Mouse (Mus musculus): ENCODE measurements around the gene Klhl8. TPM values are rescaled to one million over a fixed set of nuclear protein-coding genes. Genes with fewer than 3 reads are reported as not detected.
"Not testable (repeated sequence)": the region's sequence is repeated elsewhere in the genome, so short reads cannot be mapped to it uniquely, and the experiment has no call there.

The Klhl8 gene
- under 1 TPM; 0.44 to 0.88 TPM for polyA plus RNA-seq (2017; shearing (Covaris generic))

DNA sequence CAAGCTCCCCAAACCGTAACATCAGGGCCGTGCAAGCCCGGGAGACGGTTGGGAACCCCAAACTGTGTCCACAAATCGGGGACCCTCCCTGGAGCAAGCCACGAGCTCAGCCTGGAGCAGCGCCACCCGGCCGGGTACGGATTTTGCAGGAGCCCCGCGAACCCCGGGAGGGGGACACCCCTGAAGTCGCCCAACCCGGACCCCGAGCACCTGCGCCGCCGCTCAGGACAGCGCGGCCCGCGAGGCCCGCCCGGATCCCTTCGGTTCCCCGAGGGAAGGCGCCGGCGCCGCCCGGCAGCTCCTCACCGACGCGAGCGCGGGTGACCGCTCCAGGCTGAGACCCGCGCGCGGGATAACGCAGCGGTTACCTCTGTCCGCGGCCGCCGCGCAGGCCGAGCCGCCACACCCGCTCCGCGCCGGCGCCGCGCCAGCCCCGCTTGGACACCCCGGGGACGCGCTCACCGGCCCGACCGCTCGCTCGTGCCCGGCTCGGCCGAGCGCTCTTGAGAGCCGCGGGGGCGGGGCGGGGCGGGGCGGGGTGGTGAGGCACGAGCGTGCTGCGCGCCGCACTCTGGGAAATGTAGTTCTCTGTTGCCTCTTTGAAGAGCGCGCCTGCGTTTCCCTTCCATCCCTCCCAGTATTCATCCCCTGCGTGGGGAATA lies at the start of gene Klhl8:
Gene Klhl8 (minus strand): TSS at position 512 of the 662 bp plus-strand sequence.
- peak; percentile 93 for ATAC-seq

DNA sequence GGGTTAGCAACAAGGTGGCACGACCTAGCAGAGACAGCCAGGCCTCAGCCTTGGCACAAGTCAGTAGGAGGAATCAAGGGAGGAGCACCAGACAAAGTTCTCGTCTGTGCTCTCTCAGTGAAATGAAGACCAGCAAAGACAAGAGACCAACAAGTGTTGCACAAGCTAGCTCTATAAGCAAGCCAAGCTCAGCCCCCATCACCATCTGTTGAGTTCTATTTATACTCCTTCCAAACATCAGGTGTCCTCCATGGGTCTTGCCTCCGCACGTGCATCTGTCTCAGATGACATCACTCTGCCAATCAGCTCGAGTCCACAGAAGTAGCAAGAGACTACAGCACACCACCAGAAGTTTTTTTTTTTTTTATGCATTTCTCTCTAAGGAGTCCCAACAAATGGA lies 43.6 kb upstream of the Klhl8 start:
- ATAC-seq: no peak

DNA sequence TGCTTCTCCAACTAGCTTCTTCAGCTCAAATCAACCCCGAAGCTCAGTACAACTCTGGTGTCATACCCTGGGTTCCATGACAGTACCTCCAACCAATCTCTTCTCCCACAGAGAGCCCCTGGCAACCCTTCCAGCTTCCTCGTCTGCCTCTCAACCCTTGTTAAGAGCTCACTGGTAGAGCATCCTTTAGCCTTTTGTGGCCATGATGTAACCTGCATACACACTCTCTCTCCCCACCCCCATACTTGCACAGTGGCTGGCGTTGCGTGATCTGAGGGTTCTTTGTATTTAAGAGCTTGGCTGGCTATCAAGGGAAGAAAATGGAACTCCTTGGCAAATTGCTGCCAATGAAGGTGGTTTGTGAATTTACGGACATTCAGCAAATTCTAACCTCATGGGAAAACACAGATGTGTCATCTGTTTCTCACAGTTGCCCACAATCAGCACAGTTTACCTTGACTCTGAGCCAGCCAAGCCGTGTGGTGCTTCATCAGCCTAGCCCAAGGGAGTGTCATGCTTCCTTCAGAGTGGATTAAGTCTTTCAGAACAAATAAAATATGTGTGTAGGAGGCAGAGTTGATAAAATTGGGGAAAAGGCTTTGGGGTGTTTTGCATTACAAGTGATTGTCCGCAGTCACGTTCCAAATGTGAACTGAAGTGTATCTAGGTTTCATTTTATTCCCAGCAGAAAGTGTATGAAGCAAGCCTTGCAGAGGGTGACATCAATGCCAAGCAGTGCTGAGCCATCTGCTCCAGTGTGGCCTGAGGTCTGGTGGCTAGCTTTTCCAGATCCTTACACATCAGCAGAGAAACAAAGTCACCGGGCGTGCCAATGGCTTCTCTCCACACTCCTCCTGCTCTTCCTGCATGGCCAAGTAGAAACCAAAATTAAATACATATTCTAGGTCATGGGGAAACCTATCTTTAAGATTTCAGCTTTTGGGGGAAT lies 42.4 kb upstream of the Klhl8 start:
- no peak for ATAC-seq

GRCm38 (mm10) chr5:103950138-103950537 lies 39.1 kb upstream of the Klhl8 start:
- ATAC-seq: not testable (repeated sequence)

GRCm38 (mm10) chr5:103943183-103943582 lies 32.1 kb upstream of the Klhl8 start:
- ATAC-seq: no peak

DNA sequence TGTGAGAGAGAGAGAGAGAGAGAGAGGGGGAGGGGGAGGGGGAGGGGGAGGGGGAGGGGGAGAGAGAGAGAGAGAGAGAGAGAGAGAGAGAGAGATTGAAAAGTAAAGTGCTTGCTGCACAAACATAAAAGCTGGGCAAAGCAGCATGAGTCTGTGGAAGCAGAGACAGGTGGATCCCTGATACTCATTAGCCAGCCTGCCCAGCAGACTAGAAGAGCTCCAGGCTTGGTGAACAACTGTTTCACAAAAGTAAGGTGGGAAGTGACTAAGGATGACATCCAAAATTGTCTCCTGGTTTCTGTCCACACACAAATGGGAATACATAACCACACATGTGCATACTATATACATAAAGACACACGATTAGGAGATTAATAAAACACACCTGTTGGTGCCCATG lies 28.8 kb upstream of the Klhl8 start:
- no peak for ATAC-seq

- ATAC-seq: no peak
Measured at GRCm38 (mm10) chr5:103939350-103939652, 28.2 kb upstream of the Klhl8 start.

DNA sequence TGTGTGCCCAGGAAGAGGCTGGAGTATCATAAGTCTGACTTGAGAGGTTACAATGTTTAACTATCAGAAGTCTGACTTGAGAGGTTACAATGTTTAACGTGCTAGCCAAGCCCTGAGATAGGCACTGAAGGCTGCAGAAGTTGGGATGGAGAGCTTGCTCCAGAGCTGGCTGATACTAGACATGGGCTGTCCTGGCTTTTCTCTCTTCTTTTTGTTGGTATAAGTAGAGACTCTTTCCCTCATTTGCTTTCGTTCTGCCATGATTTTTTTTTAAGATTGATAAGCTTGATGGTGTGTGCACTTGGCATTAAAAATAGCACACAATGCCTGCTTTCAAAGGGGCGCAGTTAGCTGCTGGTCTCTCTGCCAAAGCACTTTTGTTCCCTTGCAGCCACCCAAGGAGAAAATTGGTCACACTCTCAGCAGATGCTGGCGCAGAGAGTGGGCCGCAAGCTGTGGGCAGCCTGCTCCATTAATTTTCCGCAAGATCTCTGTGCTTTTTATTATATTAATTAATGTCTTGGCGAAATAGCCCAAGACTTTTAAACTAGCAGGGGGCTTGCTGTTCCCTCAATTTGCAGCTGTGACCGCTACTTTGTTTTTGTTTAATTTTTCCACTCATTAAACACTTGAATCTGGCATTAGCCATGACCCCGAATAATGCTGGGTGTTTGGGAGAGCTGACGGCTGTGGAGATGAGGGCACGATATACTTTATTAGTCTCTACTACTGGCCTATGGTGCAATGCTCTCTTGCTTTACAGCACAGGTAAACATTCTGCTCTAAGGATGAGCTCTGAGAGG lies 27.7 kb upstream of the Klhl8 start:
- ATAC-seq: no peak

DNA sequence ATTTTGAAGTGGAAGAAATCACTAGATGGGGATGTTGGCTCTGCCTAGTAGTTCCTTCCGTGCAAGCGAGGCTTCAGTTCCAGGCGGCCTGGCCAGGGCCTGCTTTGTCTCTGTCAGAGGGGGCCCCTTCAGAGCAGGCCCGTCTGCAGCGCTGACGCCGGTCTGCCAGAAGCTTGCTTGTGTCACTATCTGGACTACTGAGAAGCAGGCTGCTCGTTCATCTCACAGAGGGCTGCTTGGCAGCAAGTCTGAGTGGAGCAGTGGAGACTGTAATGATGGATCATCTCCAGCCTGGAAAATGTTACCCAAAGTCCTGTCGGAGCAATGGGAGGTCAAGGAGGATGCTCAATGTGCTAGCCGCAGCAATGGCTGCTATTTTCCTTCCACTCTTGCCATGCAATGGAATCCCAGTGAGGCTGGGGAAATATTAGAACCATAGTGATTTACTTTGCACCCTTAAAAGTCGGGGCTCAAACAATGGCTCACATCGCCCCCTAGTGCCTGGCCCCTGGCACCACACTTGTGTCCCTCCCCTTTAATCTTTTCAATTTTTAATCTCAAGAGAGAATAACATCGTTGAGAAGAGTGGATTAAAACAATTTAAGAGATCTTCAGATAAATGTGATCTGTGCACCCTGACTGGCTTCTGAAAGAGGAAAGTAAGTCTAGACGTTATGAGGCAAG lies 26.0 kb upstream of the Klhl8 start:
- no peak for ATAC-seq

- ATAC-seq: not testable (repeated sequence)
Measured at GRCm38 (mm10) chr5:103931924-103932323, 20.9 kb upstream of the Klhl8 start.

- no peak for ATAC-seq
Measured at GRCm38 (mm10) chr5:103930511-103930910, 19.5 kb upstream of the Klhl8 start.

DNA sequence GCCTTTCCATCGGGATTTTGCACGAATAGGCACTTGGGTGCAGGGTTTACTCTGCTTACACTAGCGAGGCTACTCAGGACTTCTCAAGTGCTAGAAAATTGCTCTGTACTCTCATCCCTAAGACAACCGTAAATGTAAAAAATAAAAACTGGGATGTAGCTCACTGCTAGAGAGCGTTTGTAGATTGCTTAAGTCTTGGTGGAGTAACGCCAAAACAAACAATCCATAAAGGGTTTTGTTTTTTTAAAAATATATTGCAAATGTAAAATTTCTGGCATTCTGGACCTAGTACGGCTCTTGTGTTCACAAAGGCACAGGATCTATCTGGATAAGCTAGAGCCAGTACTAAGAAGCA lies 17.1 kb upstream of the Klhl8 start:
- no peak for ATAC-seq

DNA sequence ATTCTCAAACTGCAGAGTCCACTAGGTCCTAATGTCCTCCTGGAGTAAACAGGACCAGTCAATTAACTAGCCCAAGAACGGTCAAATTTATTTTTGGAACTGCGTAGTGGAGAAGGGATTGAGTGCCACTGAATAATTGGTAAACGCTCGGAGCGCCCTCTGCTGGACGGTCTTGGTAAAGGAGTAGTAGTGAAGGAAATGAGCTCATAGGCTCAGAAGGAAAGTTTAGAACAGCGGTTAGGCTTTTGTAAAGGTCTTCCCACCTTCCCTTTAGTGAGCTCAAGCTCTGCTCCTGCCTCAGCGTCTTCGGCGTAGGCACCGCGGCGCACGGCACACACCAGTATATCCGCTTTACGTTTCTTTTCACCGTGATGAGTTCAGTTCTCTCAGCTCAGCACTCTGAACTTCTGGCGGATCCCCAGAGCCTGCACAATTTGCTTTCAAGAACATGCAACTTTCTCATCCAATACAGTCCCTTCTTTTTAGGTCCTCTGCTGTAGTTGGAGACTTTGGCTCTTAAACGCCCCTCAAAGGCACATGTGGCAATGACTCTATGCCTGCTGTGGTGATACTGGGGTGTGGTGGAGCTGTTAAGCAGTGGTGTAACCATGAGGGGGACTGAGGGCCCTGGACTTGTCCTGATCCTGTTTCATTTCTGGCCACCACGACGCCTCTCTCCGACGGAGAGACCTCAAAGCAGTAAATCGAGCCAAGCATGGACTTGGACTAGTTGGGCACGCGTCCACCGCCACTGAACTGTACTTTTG lies 16.6 kb upstream of the Klhl8 start:
- ATAC-seq: peak; percentile 90

DNA sequence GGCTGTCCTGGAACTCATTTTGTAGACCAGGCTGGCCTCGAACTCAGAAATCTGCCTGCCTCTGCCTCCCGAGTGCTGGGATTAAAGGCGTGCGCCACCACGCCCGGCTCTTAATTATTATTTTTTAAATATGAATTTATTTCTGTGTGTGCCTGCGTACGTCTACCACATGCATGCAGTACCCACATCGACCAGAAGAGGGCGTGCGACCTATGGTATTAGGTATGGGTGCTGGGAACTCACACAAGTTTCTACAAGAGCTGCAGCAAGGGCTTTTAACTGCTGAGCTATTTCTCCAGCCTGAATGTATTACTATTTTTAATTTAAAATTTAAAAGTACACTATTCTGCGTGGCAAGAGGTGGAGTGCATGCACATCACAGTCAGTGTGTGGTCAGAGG lies 15.3 kb upstream of the Klhl8 start:
- ATAC-seq: no peak

GRCm38 (mm10) chr5:103923755-103924154 lies 12.7 kb upstream of the Klhl8 start:
- no peak for ATAC-seq

- no peak for ATAC-seq
Measured at GRCm38 (mm10) chr5:103923101-103923500, 12.0 kb upstream of the Klhl8 start.

- no peak for ATAC-seq
Measured at GRCm38 (mm10) chr5:103922436-103922835, 11.4 kb upstream of the Klhl8 start.

GRCm38 (mm10) chr5:103919497-103919896 lies 8.4 kb upstream of the Klhl8 start:
- ATAC-seq: no peak

GRCm38 (mm10) chr5:103918233-103918632 lies 7.2 kb upstream of the Klhl8 start:
- ATAC-seq: no peak

DNA sequence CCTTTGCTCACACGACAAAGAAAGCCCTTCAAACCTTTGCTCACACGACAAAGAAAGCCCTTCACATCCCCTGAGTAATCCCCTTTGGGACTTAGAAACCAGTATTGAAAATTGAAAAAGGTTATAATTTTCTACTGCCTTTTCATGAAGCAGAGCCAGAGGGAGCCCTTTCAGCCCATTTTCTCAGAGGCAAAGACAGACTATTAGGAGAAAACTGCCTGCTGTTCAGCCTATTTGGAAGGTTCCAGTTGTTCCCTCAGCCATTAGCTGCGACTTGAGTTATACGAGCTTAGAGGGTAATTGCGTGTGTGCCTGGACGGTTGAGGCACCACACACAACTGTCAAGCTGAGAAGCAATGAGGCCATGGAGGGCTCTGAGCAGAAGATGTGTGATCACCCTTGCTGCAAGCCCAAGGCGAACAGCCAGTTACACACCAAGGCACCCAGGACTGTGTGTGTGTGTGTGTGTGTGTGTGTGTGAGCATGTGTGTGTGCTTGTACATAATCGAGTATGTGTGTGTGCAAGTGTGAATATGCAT lies 6.4 kb upstream of the Klhl8 start:
- no peak for ATAC-seq

DNA sequence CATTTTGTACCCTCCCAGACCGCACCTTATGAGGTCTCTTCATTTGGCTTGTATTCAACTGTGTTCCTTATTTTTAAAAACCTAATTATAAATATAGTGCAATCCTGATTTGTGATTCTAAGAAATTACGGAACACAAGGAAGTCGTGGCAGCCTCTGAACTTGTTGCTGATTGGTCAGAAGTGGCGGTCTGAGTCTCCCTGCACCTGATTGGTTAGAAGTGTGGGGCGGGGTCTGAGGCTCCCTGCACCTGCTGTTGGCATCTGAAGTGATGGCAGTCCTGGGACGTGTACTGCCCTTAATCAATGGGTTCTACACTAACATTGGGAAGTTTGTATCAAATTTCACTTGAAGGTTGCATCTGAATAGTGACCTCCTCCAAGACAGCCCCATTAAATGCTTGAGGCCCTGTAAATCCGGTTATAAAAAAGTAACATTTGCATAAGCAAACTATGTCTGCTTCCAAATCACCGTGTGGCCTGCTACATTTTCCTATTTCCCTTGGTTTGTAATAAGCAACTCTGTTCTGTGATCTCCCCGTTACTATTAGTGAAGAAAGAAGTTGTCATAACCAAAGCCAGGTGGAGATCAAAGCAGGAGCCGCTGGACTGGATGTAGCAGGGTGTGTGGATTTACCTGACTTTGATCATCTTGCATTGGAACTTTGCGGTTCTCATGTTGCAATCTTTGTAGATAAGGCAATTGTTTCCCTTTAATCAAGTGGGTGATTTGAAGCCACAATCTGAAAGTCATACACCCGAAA lies 5.7 kb upstream of the Klhl8 start:
- ATAC-seq: no peak
